Mouse (Mus musculus): Measurements from ENCODE around the gene Mthfsl. TPM values are rescaled to one million over a fixed set of nuclear protein-coding genes. Genes with fewer than 3 reads are reported as not detected.

Mthfsl gene
- 44.0 TPM for polyA plus RNA-seq (2014; fragmentation: Illumina TruSeq; extraction: RNeasy Lipid Tissue Mini Kit (QIAGEN cat#74804); ENCODE audit: low replicate concordance)

GRCm38 (mm10) chr9:88719989-88720537 lies at the start of gene Mthfsl:
Gene Mthfsl, minus strand, starts transcription at chr9:88720296.

GRCm38 (mm10) chr9:88731728-88732127 lies 11.6 kb upstream of the Mthfsl start, which contains the start of gene Bcl2a1d:
Gene Bcl2a1d, minus strand, starts transcription at chr9:88731914.

Other genes with a start within 250 kb of the Mthfsl start
- 185 TPM for gene Syncrip, start 237.7 kb downstream of the Mthfsl start, polyA plus RNA-seq (2014; fragmentation: Illumina TruSeq; extraction: RNeasy Lipid Tissue Mini Kit (QIAGEN cat#74804); ENCODE audit: low replicate concordance)
- 15.0 TPM for gene Zfp949, start 172.3 kb downstream of the Mthfsl start, polyA plus RNA-seq (2014; fragmentation: Illumina TruSeq; extraction: RNeasy Lipid Tissue Mini Kit (QIAGEN cat#74804); ENCODE audit: low replicate concordance)
- not detected for gene Trim43a, start 139.4 kb downstream of the Mthfsl start, polyA plus RNA-seq (2014; fragmentation: Illumina TruSeq; extraction: RNeasy Lipid Tissue Mini Kit (QIAGEN cat#74804); ENCODE audit: low replicate concordance)
- 13.6 TPM for gene Bcl2a1d, start 11.6 kb upstream of the Mthfsl start, polyA plus RNA-seq (2014; fragmentation: Illumina TruSeq; extraction: RNeasy Lipid Tissue Mini Kit (QIAGEN cat#74804); ENCODE audit: low replicate concordance)
- not detected for gene Trim43c, start 118.9 kb upstream of the Mthfsl start, polyA plus RNA-seq (2014; fragmentation: Illumina TruSeq; extraction: RNeasy Lipid Tissue Mini Kit (QIAGEN cat#74804); ENCODE audit: low replicate concordance)
- 11.1 TPM for gene Bcl2a1a, start 236.6 kb upstream of the Mthfsl start, polyA plus RNA-seq (2014; fragmentation: Illumina TruSeq; extraction: RNeasy Lipid Tissue Mini Kit (QIAGEN cat#74804); ENCODE audit: low replicate concordance)

Measured in small intestine, adult 10 weeks (tissue).